Mouse (Mus musculus) megakaryocyte, embryonic 14.5 days (primary cell): Measurements from ENCODE around the gene Elf3. TPM values are rescaled to one million over a fixed set of nuclear protein-coding genes. Genes with fewer than 3 reads are reported as not detected.

Experiments
- H3K27me3 ChIP-seq: replicated peaks from 2 replicates; pipeline ENCODE3; 2012; ENCODE audit warnings: inconsistent platforms
- H3K36me3 ChIP-seq: replicated peaks from 2 replicates; pipeline ENCODE3; 2012; ENCODE audit warnings: low read length, inconsistent platforms, mixed read lengths
- H3K4me1 ChIP-seq: 2 replicates; pipeline ENCODE4 v1.6.1; 2012; ENCODE audit warnings: inconsistent platforms
- H3K4me3 ChIP-seq: replicated peaks from 2 replicates; pipeline ENCODE3; 2012; ENCODE audit warnings: moderate library complexity, mild to moderate bottlenecking, inconsistent platforms
- H3K9me3 ChIP-seq: 2 replicates; pipeline ENCODE4 v1.6.1; 2012; ENCODE audit warnings: inconsistent platforms
- FLI1 ChIP-seq: IDR thresholded peaks from 2 replicates; pipeline ENCODE4 v1.6.1; 2012; ENCODE audit warnings: low read length, inconsistent platforms, mixed read lengths
- GATA1 ChIP-seq: IDR thresholded peaks from 3 replicates; pipeline ENCODE4 v1.6.1; 2012; ENCODE audit warnings: mixed read lengths, low read length, inconsistent platforms, borderline replicate concordance
- polyA plus RNA-seq: library from polyadenylated mRNA; stranded (reverse); fragments of >175 nt; gene quantifications from 2 replicates; pipeline ENCODE4 v1.2.3, GENCODE M21; 2012; ENCODE audit warnings: low replicate concordance; ENCODE audit not compliant: insufficient read depth

The Elf3 gene
- polyA plus RNA-seq = not detected in 2 replicates

GRCm38 (mm10) chr1:135258380-135259127 is at the start of gene Elf3:
TSS of gene Elf3 (minus strand) at chr1:135258568.
- Histone ChIP-seq H3K36me3 (peaks cover 15% of the 10 kb centered on the region), H3K27me3 (peaks cover 62% of the 10 kb centered on the region), H3K4me1 (peaks cover 6% of the 10 kb centered on the region), H3K4me3 (peak within 1 kb of the TSS; percentile 85), H3K9me3 (no peaks in the 10 kb centered on the region)
- TF ChIP-seq FLI1 = no peak
- TF ChIP-seq GATA1 = no peak

GRCm38 (mm10) chr1:135290908-135291307 is 32.5 kb upstream of the Elf3 start:
- Histone ChIP-seq H3K9me3 (peaks cover 13% of the 10 kb centered on the region), H3K4me3 (no peak overlapping the region), H3K4me1 (no peaks in the 10 kb centered on the region), H3K36me3 (peaks cover 32% of the 10 kb centered on the region), H3K27me3 (no peaks in the 10 kb centered on the region)
- TF ChIP-seq FLI1 (no peak), GATA1 (no peak)

DNA sequence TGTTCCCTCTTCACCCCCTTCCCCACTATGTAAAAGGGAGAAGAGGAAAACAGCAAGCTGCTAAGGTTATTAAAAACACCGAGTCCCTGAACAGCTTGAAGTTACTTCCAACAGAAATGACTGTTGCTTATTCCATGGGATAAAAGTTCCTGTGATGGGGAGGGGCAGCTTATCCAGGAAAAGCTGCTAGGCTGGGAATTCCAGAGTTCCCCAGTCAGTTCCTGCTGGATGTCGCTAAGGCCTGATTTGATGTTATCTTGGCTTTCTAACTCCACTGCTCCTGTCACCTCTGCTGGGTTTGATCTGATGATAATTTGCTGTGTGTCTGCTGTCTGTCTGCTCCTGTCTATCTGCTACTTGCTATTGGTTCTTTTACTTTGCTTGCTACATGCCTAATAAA is 27.9 kb upstream of the Elf3 start:
- Histone ChIP-seq H3K4me3 (no peak overlapping the region), H3K27me3 (peaks cover 8% of the 10 kb centered on the region), H3K9me3 (peaks cover 8% of the 10 kb centered on the region; the same call in 1 of the 2 replicates), H3K4me1 (peaks cover 27% of the 10 kb centered on the region), H3K36me3 (peaks cover 4% of the 10 kb centered on the region)
- TF ChIP-seq FLI1 (no peak), GATA1 (no peak)

GRCm38 (mm10) chr1:135283826-135284291 is 25.5 kb upstream of the Elf3 start, which contains the start of gene Rnpep:
TSS of gene Rnpep (minus strand) at chr1:135284084.
- H3K27me3 ChIP-seq = peaks cover 8% of the 10 kb centered on the region
- H3K4me1 ChIP-seq = peaks cover 29% of the 10 kb centered on the region
- H3K4me3 ChIP-seq = peak within 1 kb of the TSS; percentile 95
- H3K36me3 ChIP-seq = peaks cover 5% of the 10 kb centered on the region
- TF ChIP-seq FLI1 (no peak), GATA1 (no peak)
- H3K9me3 ChIP-seq = no peaks in the 10 kb centered on the region

GRCm38 (mm10) chr1:135283287-135283825 is 25.0 kb upstream of the Elf3 start:
- Histone ChIP-seq H3K36me3 (peaks cover 10% of the 10 kb centered on the region), H3K9me3 (no peaks in the 10 kb centered on the region), H3K4me3 (peak overlapping the region; percentile 95), H3K27me3 (peaks cover 8% of the 10 kb centered on the region), H3K4me1 (peaks cover 29% of the 10 kb centered on the region)
- TF ChIP-seq FLI1 = no peak
- no peak for TF ChIP-seq GATA1

DNA sequence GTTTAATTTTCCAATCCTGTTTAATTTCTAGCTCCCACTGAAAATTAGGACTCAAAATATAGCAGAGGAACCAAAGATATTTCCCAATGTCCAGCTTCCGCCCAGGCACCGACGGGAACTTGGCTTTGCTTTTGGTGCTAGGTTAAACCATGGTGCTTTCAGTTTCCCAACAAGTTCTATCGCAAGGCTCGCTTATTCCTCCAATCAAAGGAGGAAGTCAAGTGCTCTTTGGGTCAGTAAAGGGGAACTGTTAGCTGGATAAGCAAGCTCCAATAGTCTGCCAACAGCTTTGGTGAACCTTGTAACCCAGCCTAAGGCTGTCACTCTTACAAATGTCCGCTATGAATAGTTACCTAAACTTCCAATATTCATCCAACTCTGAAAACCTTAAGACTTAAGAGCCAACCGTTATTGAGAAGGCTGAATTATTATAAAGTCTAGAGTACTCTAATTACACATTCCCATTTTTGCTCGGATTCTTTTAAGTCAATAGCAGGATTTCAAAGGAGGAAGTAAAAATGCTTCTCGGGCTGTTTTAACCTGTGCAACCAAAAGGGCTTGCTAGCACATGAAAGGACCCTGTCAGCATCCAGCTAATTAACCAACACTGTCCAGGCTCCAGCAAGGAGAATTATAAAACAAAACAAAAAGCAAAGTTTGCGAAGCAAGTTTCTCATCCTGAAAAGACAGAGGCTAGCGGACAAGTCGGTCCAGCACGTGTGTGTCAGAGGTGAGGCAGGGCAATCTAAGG is 24.3 kb upstream of the Elf3 start:
- peak overlapping the region; percentile 95 for H3K4me3 ChIP-seq
- H3K9me3 ChIP-seq = no peaks in the 10 kb centered on the region
- no peak for TF ChIP-seq FLI1
- peaks cover 29% of the 10 kb centered on the region for H3K4me1 ChIP-seq
- peaks cover 15% of the 10 kb centered on the region for H3K36me3 ChIP-seq
- H3K27me3 ChIP-seq = peaks cover 8% of the 10 kb centered on the region

GRCm38 (mm10) chr1:135281841-135282240 is 23.5 kb upstream of the Elf3 start:
- Histone ChIP-seq H3K4me3 (no peak overlapping the region), H3K36me3 (peaks cover 21% of the 10 kb centered on the region), H3K9me3 (no peaks in the 10 kb centered on the region), H3K4me1 (peaks cover 29% of the 10 kb centered on the region), H3K27me3 (peaks cover 8% of the 10 kb centered on the region)
- TF ChIP-seq FLI1 (no peak), GATA1 (no peak)

- Histone ChIP-seq H3K9me3 (no peaks in the 10 kb centered on the region), H3K4me3 (no peak overlapping the region), H3K27me3 (peaks cover 8% of the 10 kb centered on the region), H3K36me3 (peaks cover 31% of the 10 kb centered on the region), H3K4me1 (peaks cover 29% of the 10 kb centered on the region)
- TF ChIP-seq FLI1 (no peak), GATA1 (no peak)
Observed at GRCm38 (mm10) chr1:135280646-135281045, 22.3 kb upstream of the Elf3 start.

DNA sequence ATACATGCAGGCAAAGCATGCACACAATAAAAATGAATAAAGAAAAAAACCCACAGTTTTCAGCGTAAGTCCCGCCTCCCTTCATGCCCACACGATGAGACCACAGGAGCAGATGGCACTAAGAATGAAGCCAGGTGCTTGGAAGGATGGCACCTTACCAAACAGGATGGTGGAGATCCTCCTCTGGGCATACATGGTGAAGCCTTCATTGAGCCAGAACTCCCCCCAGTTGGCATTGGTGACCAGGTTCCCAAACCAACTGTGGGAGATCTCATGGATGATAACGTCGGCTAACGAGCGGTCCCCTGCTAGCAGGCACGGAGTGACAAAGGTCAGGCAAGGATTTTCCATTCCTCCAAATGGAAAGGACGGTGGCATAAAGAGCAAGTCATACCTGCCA is 13.0 kb upstream of the Elf3 start:
- no peaks in the 10 kb centered on the region for H3K27me3 ChIP-seq
- no peak overlapping the region for H3K4me3 ChIP-seq
- H3K36me3 ChIP-seq = peaks cover 36% of the 10 kb centered on the region
- no peaks in the 10 kb centered on the region for H3K9me3 ChIP-seq
- H3K4me1 ChIP-seq = peaks cover 21% of the 10 kb centered on the region
- TF ChIP-seq GATA1 = no peak
- TF ChIP-seq FLI1 = no peak
